Mouse (Mus musculus) layer of hippocampus, postnatal 14 days (tissue): ENCODE results near the gene Gm11032. TPM values are rescaled to one million over a fixed set of nuclear protein-coding genes. Genes with fewer than 3 reads are reported as not detected.
A peak's percentile ranks its signal among the peaks of the same experiment; 100 is the strongest.
"Not testable (repeated sequence)": the region's sequence is repeated elsewhere in the genome, so short reads cannot be mapped to it uniquely, and the experiment has no call there.

Source experiments
- DNase-seq, 2 experiments: peaks; one replicate each; pipeline ENCODE4 v3.0.0; 2021 to 2022; ENCODE audit warnings: low spot score in 2 of 2, mixed read lengths in 1 of 2
- total RNA-seq, 2 experiments: library from RNA; stranded (reverse); gene quantifications; 2 replicates each; pipeline ENCODE4 v1.2.3; 2021

The Gm11032 gene
- total RNA-seq, 2 experiments from 2014 or later: not detected

- DNase-seq: no peak
Observed at GRCm38 (mm10) chr11:4622997-4623396, 3.1 kb downstream of the Gm11032 start.

- no peak for DNase-seq
Observed at GRCm38 (mm10) chr11:4625931-4626330, 6.1 kb downstream of the Gm11032 start.

- DNase-seq: no peak
Observed at GRCm38 (mm10) chr11:4627636-4628035, 7.8 kb downstream of the Gm11032 start.

- no peak for DNase-seq
Observed at GRCm38 (mm10) chr11:4629861-4630280, 10.0 kb downstream of the Gm11032 start.

GRCm38 (mm10) chr11:4633420-4633819 is 13.6 kb downstream of the Gm11032 start:
- DNase-seq: no peak

GRCm38 (mm10) chr11:4634395-4634794 is 14.5 kb downstream of the Gm11032 start:
- DNase-seq: no peak

GRCm38 (mm10) chr11:4636782-4637342 is 17.0 kb downstream of the Gm11032 start:
- no peak for DNase-seq

GRCm38 (mm10) chr11:4637534-4638234 is 17.8 kb downstream of the Gm11032 start, which contains the start of gene Ascc2:
TSS of gene Ascc2 (plus strand) at chr11:4637747.
- DNase-seq: peak; percentile 82 to 88

- DNase-seq: no peak
Observed at GRCm38 (mm10) chr11:4638261-4638660, 18.4 kb downstream of the Gm11032 start.

- no peak for DNase-seq
Observed at GRCm38 (mm10) chr11:4641185-4641584, 21.3 kb downstream of the Gm11032 start.

GRCm38 (mm10) chr11:4643722-4644121 is 23.9 kb downstream of the Gm11032 start:
- no peak for DNase-seq

- DNase-seq: not testable (repeated sequence)
Observed at GRCm38 (mm10) chr11:4645180-4645579, 25.3 kb downstream of the Gm11032 start.

GRCm38 (mm10) chr11:4646409-4646808 is 26.5 kb downstream of the Gm11032 start:
- no peak for DNase-seq

- DNase-seq: no peak
Observed at GRCm38 (mm10) chr11:4659818-4660217, 40.0 kb downstream of the Gm11032 start.

GRCm38 (mm10) chr11:4660309-4661025 is 40.6 kb downstream of the Gm11032 start:
- DNase-seq: no peak

- DNase-seq: no peak
Observed at GRCm38 (mm10) chr11:4661324-4661723, 41.5 kb downstream of the Gm11032 start.

GRCm38 (mm10) chr11:4661871-4662495 is 42.1 kb downstream of the Gm11032 start:
- no peak for DNase-seq

GRCm38 (mm10) chr11:4662496-4662878 is 42.6 kb downstream of the Gm11032 start:
- DNase-seq: no peak
